Mouse (Mus musculus): ENCODE data around the gene Man1a.

DNA sequence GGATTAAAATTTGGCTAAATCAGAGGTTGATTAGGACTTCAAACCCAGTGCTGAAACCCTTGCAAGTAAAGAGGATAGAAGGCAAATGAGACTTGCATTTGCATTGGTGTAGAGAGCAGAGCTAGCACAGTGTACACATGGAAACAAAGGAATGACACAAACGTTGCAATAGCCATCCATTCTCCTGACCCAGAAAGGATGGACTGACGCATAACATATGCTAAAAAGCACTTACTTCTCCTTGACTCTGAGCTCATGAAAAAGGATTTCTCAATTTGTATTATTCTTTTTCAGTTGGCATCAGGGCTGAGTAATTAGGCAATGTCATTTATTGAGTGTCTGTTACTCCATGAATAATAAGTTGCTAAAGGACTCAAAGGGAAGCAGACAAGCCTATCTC, 41.6 kb downstream of the Man1a start:
- TF ChIP-seq CTCF (IDR thresholded peaks at IDR 0.05; ENCODE audit: borderline replicate concordance, insufficient read depth, low read depth, low read length) (no peak), POLR2A (IDR thresholded peaks at IDR 0.05; ENCODE audit: borderline replicate concordance, insufficient read depth, low read length) (no peak)

All from cerebellum, adult 2 months (tissue).